Mouse (Mus musculus) intestine, embryonic 14.5 days (tissue): Measurements from ENCODE around the gene Spata5. TPM values are rescaled to one million over a fixed set of nuclear protein-coding genes. Genes with fewer than 3 reads are reported as not detected.

Experiments
- ATAC-seq: fragments of 200-750 bp; cut with Nextera tagmentation; replicated peaks from 2 replicates; pipeline ENCODE4 v1.8.0; 2017; ENCODE audit warnings: low read depth, moderate number of reproducible peaks, moderate TSS enrichment, moderate library complexity; ENCODE audit not compliant: low FRiP score, low TSS enrichment
- DNase-seq: peaks from one replicate; pipeline ENCODE4 v3.0.0-alpha.2; 2018; ENCODE audit warnings: low spot score
- H3K27ac ChIP-seq: fragments of 300-500 bp; sonication (generic); 2 replicates; pipeline ENCODE4 v1.5.1; 2014; ENCODE audit warnings: low read depth, mild to moderate bottlenecking, control low read depth
- H3K27me3 ChIP-seq: fragments of 300-500 bp; sonication (generic); replicated peaks from 2 replicates; pipeline ENCODE4 v1.6.1; 2014; ENCODE audit warnings: low read length, control low read depth; ENCODE audit not compliant: control insufficient read depth, insufficient read depth
- H3K36me3 ChIP-seq: fragments of 300-500 bp; sonication (generic); 2 replicates; pipeline ENCODE4 v1.6.1; 2014; ENCODE audit warnings: low read length, control low read depth; ENCODE audit not compliant: control insufficient read depth, insufficient read depth
- H3K4me1 ChIP-seq: fragments of 300-500 bp; sonication (generic); replicated peaks from 2 replicates; pipeline ENCODE4 v1.6.1; 2014; ENCODE audit warnings: low read length, control low read depth, mixed read lengths; ENCODE audit not compliant: control insufficient read depth, insufficient read depth
- H3K4me2 ChIP-seq: fragments of 300-500 bp; sonication (generic); 2 replicates; pipeline ENCODE4 v1.6.1; 2014; ENCODE audit warnings: low read length
- H3K4me3 ChIP-seq: fragments of 300-500 bp; sonication (generic); 2 replicates; pipeline ENCODE4 v1.5.1; 2014; ENCODE audit warnings: low read depth, low read length, control low read depth, mixed read lengths
- H3K9ac ChIP-seq: fragments of 300-500 bp; sonication (generic); 2 replicates; pipeline ENCODE4 v1.6.1; 2014; ENCODE audit warnings: mild to moderate bottlenecking, low read length
- H3K9me3 ChIP-seq: fragments of 300-500 bp; sonication (generic); 2 replicates; pipeline ENCODE4 v1.6.1; 2016; ENCODE audit warnings: low read length, control low read depth; ENCODE audit not compliant: control insufficient read depth
- WGBS: fragments of 180-500 bp; shearing (Covaris S2); extraction: QIAGEN DNeasy Blood & Tissue Kit; methylation state at CpG from one replicate; pipeline ENCODE4 v1.1.7; 2014; 5-methylcytosine and 5-hydroxymethylcytosine counted together
- polyA plus RNA-seq: library from polyadenylated mRNA; unstranded; fragments of >200 nt; fragmentation: Nextera tagmentation; extraction: Ambion mirVana; gene quantifications from 2 replicates; pipeline ENCODE4 v1.2.1, GENCODE M21; 2014

Spata5 gene
- polyA plus RNA-seq, 1 experiment from 2014 or later = 37.6 TPM

GRCm38 (mm10) chr3:37443409-37443808 is 23.7 kb downstream of the Spata5 start:
- no peak for ATAC-seq
- Histone ChIP-seq H3K4me1 (no peaks in the 10 kb centered on the region), H3K27ac (no peak overlapping the region), H3K4me3 (no peak overlapping the region), H3K27me3 (no peaks in the 10 kb centered on the region), H3K36me3 (peaks cover 10% of the 10 kb centered on the region), H3K4me2 (no peak overlapping the region), H3K9ac (no peak overlapping the region), H3K9me3 (no peaks in the 10 kb centered on the region)
- no peak for DNase-seq
- 81% methylated on average over 2 of the region's 2 CpGs for WGBS

GRCm38 (mm10) chr3:37455992-37456391 is 36.3 kb downstream of the Spata5 start:
- WGBS = 69% methylated on average over 1 of the region's 1 CpGs
- Histone ChIP-seq H3K4me3 (no peak overlapping the region), H3K27ac (no peak overlapping the region), H3K4me2 (no peak overlapping the region), H3K9ac (no peak overlapping the region), H3K4me1 (no peaks in the 10 kb centered on the region), H3K27me3 (no peaks in the 10 kb centered on the region), H3K9me3 (no peaks in the 10 kb centered on the region), H3K36me3 (peaks cover 12% of the 10 kb centered on the region)
- DNase-seq (no peak), ATAC-seq (no peak)

- WGBS = 89% methylated on average over 2 of the region's 2 CpGs
Measured at GRCm38 (mm10) chr3:37468170-37468569, 48.5 kb downstream of the Spata5 start.

GRCm38 (mm10) chr3:37469353-37469752 is 49.7 kb downstream of the Spata5 start:
- Histone ChIP-seq H3K36me3 (peaks cover 7% of the 10 kb centered on the region; the same call in 1 of the 2 replicates), H3K4me1 (no peaks in the 10 kb centered on the region), H3K4me2 (no peak overlapping the region), H3K9ac (no peak overlapping the region), H3K9me3 (no peaks in the 10 kb centered on the region), H3K27me3 (no peaks in the 10 kb centered on the region), H3K4me3 (no peak overlapping the region), H3K27ac (no peak overlapping the region)
- ATAC-seq (no peak), DNase-seq (no peak)
- 85% methylated on average over 4 of the region's 4 CpGs for WGBS

More at GRCm38 (mm10) chr3:37468170-37468569, 48.5 kb downstream of the Spata5 start:
- H3K4me2 ChIP-seq = no peak overlapping the region
- no peak; the same call in 1 of the 2 replicates for ATAC-seq
- H3K4me1 ChIP-seq = no peaks in the 10 kb centered on the region
- H3K36me3 ChIP-seq = peaks cover 7% of the 10 kb centered on the region; the same call in 1 of the 2 replicates
- no peak overlapping the region for H3K9ac ChIP-seq
- no peak overlapping the region for H3K27ac ChIP-seq
- no peaks in the 10 kb centered on the region for H3K27me3 ChIP-seq
- H3K4me3 ChIP-seq = no peak overlapping the region
- no peak for DNase-seq
- no peaks in the 10 kb centered on the region for H3K9me3 ChIP-seq

- Histone ChIP-seq H3K9ac (no peak overlapping the region), H3K9me3 (no peaks in the 10 kb centered on the region), H3K36me3 (peaks cover 7% of the 10 kb centered on the region; the same call in 1 of the 2 replicates), H3K4me2 (no peak overlapping the region), H3K4me3 (no peak overlapping the region), H3K4me1 (no peaks in the 10 kb centered on the region), H3K27me3 (no peaks in the 10 kb centered on the region), H3K27ac (no peak overlapping the region)
- WGBS = 90% methylated on average over 2 of the region's 2 CpGs
- ATAC-seq = no peak
- DNase-seq = no peak
Measured at GRCm38 (mm10) chr3:37470867-37471266, 51.2 kb downstream of the Spata5 start.

- H3K36me3 ChIP-seq = peaks cover 7% of the 10 kb centered on the region; the same call in 1 of the 2 replicates
- H3K4me1 ChIP-seq = no peaks in the 10 kb centered on the region
- ATAC-seq (no peak), DNase-seq (no peak)
- no peak overlapping the region for H3K27ac ChIP-seq
- no peak overlapping the region for H3K4me2 ChIP-seq
- no peak overlapping the region for H3K4me3 ChIP-seq
- H3K9me3 ChIP-seq = no peaks in the 10 kb centered on the region
- no peak overlapping the region for H3K9ac ChIP-seq
- H3K27me3 ChIP-seq = no peaks in the 10 kb centered on the region
Measured at GRCm38 (mm10) chr3:37472461-37472860, 52.8 kb downstream of the Spata5 start.

- Histone ChIP-seq H3K9ac (no peak overlapping the region), H3K27ac (no peak overlapping the region), H3K27me3 (no peaks in the 10 kb centered on the region), H3K4me1 (no peaks in the 10 kb centered on the region), H3K4me3 (no peak overlapping the region), H3K4me2 (no peak overlapping the region), H3K9me3 (no peaks in the 10 kb centered on the region), H3K36me3 (0 out of 2 replicates have a peak, but pooled peaks cover 3% of the 10 kb centered on the region)
- DNase-seq (no peak), ATAC-seq (no peak)
- 65% methylated on average over 1 of the region's 1 CpGs for WGBS
Measured at GRCm38 (mm10) chr3:37476485-37476884, 56.8 kb downstream of the Spata5 start.

- Histone ChIP-seq H3K4me2 (no peak overlapping the region), H3K9me3 (no peaks in the 10 kb centered on the region), H3K9ac (no peak overlapping the region), H3K27ac (no peak overlapping the region), H3K27me3 (no peaks in the 10 kb centered on the region), H3K4me3 (no peak overlapping the region), H3K4me1 (no peaks in the 10 kb centered on the region), H3K36me3 (0 out of 2 replicates have a peak, but pooled peaks cover 3% of the 10 kb centered on the region)
- WGBS = 85% methylated on average over 7 of the region's 7 CpGs
- ATAC-seq (no peak), DNase-seq (no peak)
Measured at GRCm38 (mm10) chr3:37477438-37478188, 57.9 kb downstream of the Spata5 start.

- no peak overlapping the region for H3K9ac ChIP-seq
- no peak overlapping the region for H3K4me3 ChIP-seq
- 67% methylated on average over 1 of the region's 1 CpGs for WGBS
- ATAC-seq (no peak), DNase-seq (no peak)
- H3K4me2 ChIP-seq = no peak overlapping the region
- H3K9me3 ChIP-seq = no peaks in the 10 kb centered on the region
- H3K27ac ChIP-seq = no peak overlapping the region
- no peaks in the 10 kb centered on the region for H3K4me1 ChIP-seq
- H3K36me3 ChIP-seq = 0 out of 2 replicates have a peak, but pooled peaks cover 3% of the 10 kb centered on the region
- no peaks in the 10 kb centered on the region for H3K27me3 ChIP-seq
Measured at GRCm38 (mm10) chr3:37479771-37480170, 60.1 kb downstream of the Spata5 start.
